Mouse (Mus musculus): Measurements from ENCODE around the gene B020004J07Rik.
"Not testable (repeated sequence)": the region's sequence is repeated elsewhere in the genome, so short reads cannot be mapped to it uniquely, and the experiment has no call there.

The B020004J07Rik gene

GRCm38 (mm10) chr4:101843923-101844322 lies at the start of gene B020004J07Rik:
B020004J07Rik (minus strand) TSS chr4:101844023.
- DNase-seq: not testable (repeated sequence)

- no peak for DNase-seq
Measured at GRCm38 (mm10) chr4:101889377-101889776, 45.6 kb upstream of the B020004J07Rik start.

- DNase-seq: no peak
Measured at GRCm38 (mm10) chr4:101883641-101884040, 39.8 kb upstream of the B020004J07Rik start.

- not testable (repeated sequence) for DNase-seq
Measured at GRCm38 (mm10) chr4:101875687-101876086, 31.9 kb upstream of the B020004J07Rik start.

- not testable (repeated sequence) for DNase-seq
Measured at GRCm38 (mm10) chr4:101872031-101872430, 28.2 kb upstream of the B020004J07Rik start.

- no peak for DNase-seq
Measured at GRCm38 (mm10) chr4:101862289-101862688, 18.5 kb upstream of the B020004J07Rik start.

GRCm38 (mm10) chr4:101860873-101861272 lies 17.1 kb upstream of the B020004J07Rik start:
- no peak for DNase-seq

- no peak for DNase-seq
Measured at GRCm38 (mm10) chr4:101850908-101851307, 7.1 kb upstream of the B020004J07Rik start.
